Mouse (Mus musculus): Measurements from ENCODE around the gene Slc9a9.

DNA sequence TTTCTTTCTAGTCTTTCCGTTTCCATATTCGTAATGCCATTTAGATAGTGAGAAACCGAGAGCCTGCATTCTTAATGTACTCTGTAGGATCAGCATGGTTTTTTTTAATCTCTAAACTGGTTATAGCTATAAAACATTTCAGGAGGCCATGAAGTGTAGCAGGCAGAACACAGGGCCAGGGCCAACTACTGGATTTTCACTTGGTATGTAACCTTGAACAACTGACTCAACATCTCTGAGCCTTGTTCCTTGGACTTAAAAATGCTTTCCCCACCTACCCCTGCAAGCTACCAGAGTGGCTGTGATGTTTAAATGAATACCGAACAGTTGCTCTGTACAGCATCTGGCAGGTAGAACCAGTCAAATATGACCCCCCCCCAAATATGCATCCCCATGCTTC lies 418.5 kb downstream of the Slc9a9 start:
- TF ChIP-seq CTCF (IDR thresholded peaks at IDR 0.05; ENCODE audit: borderline replicate concordance, insufficient read depth, low read depth, low read length) (no peak), POLR2A (IDR thresholded peaks at IDR 0.05; ENCODE audit: borderline replicate concordance, insufficient read depth, low read length) (no peak)

Data from cerebellum, adult 2 months (tissue).